Mouse (Mus musculus) lung, postnatal 0 days (tissue): Measurements from ENCODE around the gene Ly6g6f.

ENCODE experiments used
- CTCF ChIP-seq: IDR thresholded peaks from 2 replicates; pipeline ENCODE4 v1.5.1; 2016; ENCODE audit warnings: antibody characterized with exemption, mild to moderate bottlenecking
- EP300 ChIP-seq: IDR thresholded peaks from 2 replicates; pipeline ENCODE4 v1.6.1; 2016; ENCODE audit warnings: antibody characterized with exemption, mild to moderate bottlenecking, control low read depth

GRCm38 (mm10) chr17:35094475-35095365 is 9.3 kb upstream of the Ly6g6f start:
- TF ChIP-seq CTCF (no peak), EP300 (no peak)
